21 mouse cellular contexts compared by ENCODE assay signal in genomic region chr2:129817603-129818257, GRCm38 (mm10). TPM values are rescaled to one million over a fixed set of nuclear protein-coding genes. Genes with fewer than 3 reads are reported as not detected.
DNase-seq lines count a peak whose midpoint lies in the region; ATAC-seq and TF ChIP-seq lines count a peak whose summit lies in the region.
"Had no signal": no experiment of that assay in that cellular context is flagged by ENCODE, and none has a peak within 500 bp of the region (broad histone marks: within the 10 kb centered on the region; RNA-seq: fewer than 3 reads in every experiment).

No protein-coding gene starts in this region.

- DNase-seq in heart, postnatal 25 days (ENCODE audit: low spot score) = no peak
- DNase-seq in lung, postnatal 0 days (ENCODE audit: low spot score) = peak; percentile 23
- no peak for DNase-seq in lung, postnatal 14 days
- DNase-seq in brain, adult 2 months (ENCODE audit: low read depth, low spot score) = peak; percentile 36
- DNase-seq in embryo, embryonic 10.5 days (ENCODE audit: low spot score) = no peak
- no peak for DNase-seq in cerebellum, postnatal 10 days
- DNase-seq: adrenal gland, adult 2 months; cerebellum, postnatal 36 days; gastrocnemius, postnatal 14 days; layer of hippocampus, postnatal 36 days had no signal

- no peaks in the 10 kb centered on the region for H3K27me3 ChIP-seq in heart, embryonic 12.5 days (replicated peaks)
- no peaks in the 10 kb centered on the region for H3K27me3 ChIP-seq in lung, postnatal 0 days (replicated peaks; ENCODE audit: insufficient read depth, low read length)
- H3K27me3 ChIP-seq in stomach, embryonic 16.5 days (ENCODE audit: control insufficient read depth, insufficient read depth, low read length) = no peaks in the 10 kb centered on the region
- H3K27me3 ChIP-seq: kidney, embryonic 15.5 days; neural tube, embryonic 13.5 days; stomach, embryonic 15.5 days had no signal

- no peak overlapping the region for H3K4me3 ChIP-seq in heart, embryonic 12.5 days
- H3K4me3 ChIP-seq in lung, postnatal 0 days (ENCODE audit: low read depth, low read length) = no peak overlapping the region
- H3K4me3 ChIP-seq in stomach, embryonic 16.5 days (replicated peaks; ENCODE audit: low read length) = no peak overlapping the region
- H3K4me3 ChIP-seq: embryonic facial prominence, embryonic 10.5 days; kidney, embryonic 15.5 days; limb, embryonic 10.5 days; neural tube, embryonic 13.5 days; stomach, embryonic 15.5 days had no signal

- TF ChIP-seq CTCF in lung, postnatal 0 days (IDR thresholded peaks at IDR 0.05) = no peak

- 68% methylated on average over 5 of the region's 5 CpGs for WGBS in heart, embryonic 12.5 days
- whole genome bisulfite sequencing in lung, postnatal 0 days = 70% methylated on average over 5 of the region's 5 CpGs
- WGBS in stomach, embryonic 16.5 days = 56% methylated on average over 5 of the region's 5 CpGs

- peak overlapping the region; percentile 22; the same call in 1 of the 2 replicates for H3K27ac ChIP-seq in heart, embryonic 12.5 days (ENCODE audit: poor library complexity, severe bottlenecking)
- no peak overlapping the region for H3K27ac ChIP-seq in lung, postnatal 0 days (ENCODE audit: low read length)
- H3K27ac ChIP-seq in stomach, embryonic 16.5 days (ENCODE audit: low read length) = 0 out of 2 replicates have a peak overlapping the region, but pooled peaks have one; percentile 21
- H3K27ac ChIP-seq: embryonic facial prominence, embryonic 10.5 days; kidney, embryonic 15.5 days; limb, embryonic 10.5 days; liver, embryonic 14.5 days; macrophage; neural tube, embryonic 13.5 days; stomach, embryonic 15.5 days had no signal

- intact Hi-C loops in heart, postnatal 25 days (cut with DNase I) = loop anchor here (2.0 kb wide), 1 partner anchor 15 kb away; no protein-coding TSS in a partner anchor

- no peaks in the 10 kb centered on the region for H3K9me3 ChIP-seq in heart, embryonic 12.5 days (replicated peaks)
- H3K9me3 ChIP-seq in lung, postnatal 0 days (ENCODE audit: low read length) = no peaks in the 10 kb centered on the region
- no peaks in the 10 kb centered on the region for H3K9me3 ChIP-seq in stomach, embryonic 16.5 days (replicated peaks; ENCODE audit: control insufficient read depth, low read length)
- H3K9me3 ChIP-seq: embryonic facial prominence, embryonic 10.5 days; kidney, embryonic 15.5 days; limb, embryonic 10.5 days; neural tube, embryonic 13.5 days; stomach, embryonic 15.5 days had no signal

- ATAC-seq in heart, embryonic 12.5 days (ENCODE audit: insufficient number of reproducible peaks, low FRiP score) = no peak
- ATAC-seq in lung, postnatal 0 days = 0 out of 2 replicates have a peak, but pooled peaks have one; percentile 22
- peak; percentile 23; the same call in 1 of the 2 replicates for ATAC-seq in stomach, embryonic 16.5 days (ENCODE audit: insufficient read depth, low FRiP score)
- ATAC-seq: forebrain, embryonic 16.5 days had no signal

- H3K4me2 ChIP-seq in heart, embryonic 12.5 days = no peak overlapping the region
- H3K4me2 ChIP-seq in lung, postnatal 0 days (replicated peaks; ENCODE audit: low read depth, low read length) = no peak overlapping the region
- H3K4me2 ChIP-seq in stomach, embryonic 16.5 days (ENCODE audit: low read depth, low read length) = no peak overlapping the region
- H3K4me2 ChIP-seq: kidney, embryonic 15.5 days; midbrain, embryonic 11.5 days; neural tube, embryonic 13.5 days; stomach, embryonic 15.5 days had no signal

- TF ChIP-seq EP300 in lung, postnatal 0 days (IDR thresholded peaks at IDR 0.05) = no peak

- no peak overlapping the region for H3K9ac ChIP-seq in heart, embryonic 12.5 days
- H3K9ac ChIP-seq in lung, postnatal 0 days (replicated peaks; ENCODE audit: low read depth) = no peak overlapping the region
- H3K9ac ChIP-seq in stomach, embryonic 16.5 days (ENCODE audit: low read length) = no peak overlapping the region
- H3K9ac ChIP-seq: kidney, embryonic 15.5 days; liver, embryonic 14.5 days; neural tube, embryonic 13.5 days; stomach, embryonic 15.5 days had no signal

- H3K36me3 ChIP-seq in heart, embryonic 12.5 days = peaks cover 20% of the 10 kb centered on the region
- H3K36me3 ChIP-seq in lung, postnatal 0 days (ENCODE audit: insufficient read depth, low read length) = 0 out of 2 replicates have a peak, but pooled peaks cover under 1% of the 10 kb centered on the region
- H3K36me3 ChIP-seq in stomach, embryonic 16.5 days (ENCODE audit: control insufficient read depth, insufficient read depth, low read length) = no peaks in the 10 kb centered on the region

- H3K4me1 ChIP-seq in heart, embryonic 12.5 days (replicated peaks) = peaks cover 64% of the 10 kb centered on the region
- peaks cover 10% of the 10 kb centered on the region; the same call in 1 of the 2 replicates for H3K4me1 ChIP-seq in lung, postnatal 0 days (ENCODE audit: insufficient read depth, low read depth, low read length)
- H3K4me1 ChIP-seq in stomach, embryonic 16.5 days (ENCODE audit: control insufficient read depth, insufficient read depth, low read length) = peaks cover 13% of the 10 kb centered on the region
- H3K4me1 ChIP-seq: embryonic facial prominence, embryonic 10.5 days had no signal

RNA-seq across cellular contexts. Expression of gene Stk35, which starts 17.4 kb away (rescaled TPM):
- polyA plus RNA-seq in heart, embryonic 12.5 days (2016; fragmentation: Nextera tagmentation; extraction: Ambion mirVana) = 10.7 and 11.0 TPM in 2 replicates
- total RNA-seq in heart, postnatal 25 days (2021) = 10 to 100 TPM; 11.9 to 19.5 TPM
- polyA plus RNA-seq in lung, postnatal 0 days (2015; fragmentation: Nextera tagmentation; extraction: Ambion mirVana) = 5.4 and 5.8 TPM in 2 replicates
- 5.2 and 7.5 TPM in 2 replicates for polyA plus RNA-seq in stomach, embryonic 16.5 days (2015; fragmentation: Nextera tagmentation; extraction: Ambion mirVana)

Comparison
In these comparisons a context has a peak if more than half of its experiments do, and no peak if none do; other contexts are left out.
1. DNase-seq: peak in lung, postnatal 0 days (single experiment) and brain, adult 2 months (single experiment); none in heart, postnatal 25 days (single experiment), lung, postnatal 14 days (single experiment), embryo, embryonic 10.5 days (single experiment) and cerebellum, postnatal 10 days (0 of 2).